Mouse (Mus musculus) kidney, postnatal 0 days (tissue): ENCODE data around the gene Tmem104. TPM values are rescaled to one million over a fixed set of nuclear protein-coding genes. Genes with fewer than 3 reads are reported as not detected.
A peak's percentile ranks its signal among the peaks of the same experiment; 100 is the strongest.

ENCODE experiments used
- ATAC-seq: fragments of 200-750 bp; cut with Nextera tagmentation; replicated peaks from 2 replicates; pipeline ENCODE4 v1.8.0; 2017; ENCODE audit warnings: low read depth, moderate number of reproducible peaks, moderate TSS enrichment, moderate library complexity; ENCODE audit not compliant: low FRiP score
- DNase-seq: peaks from one replicate; pipeline ENCODE4 v3.0.0-alpha.2; 2016; ENCODE audit warnings: low spot score
- H3K27ac ChIP-seq: fragments of 300-500 bp; sonication (generic); 2 replicates; pipeline ENCODE4 v1.5.1; 2014; ENCODE audit warnings: mild to moderate bottlenecking
- H3K27me3 ChIP-seq: fragments of 300-500 bp; sonication (generic); 2 replicates; pipeline ENCODE4 v1.6.1; 2014; ENCODE audit warnings: low read length, mixed read lengths; ENCODE audit not compliant: insufficient read depth
- H3K36me3 ChIP-seq: fragments of 300-500 bp; sonication (generic); 2 replicates; pipeline ENCODE4 v1.6.1; 2014; ENCODE audit warnings: low read length, mixed read lengths; ENCODE audit not compliant: insufficient read depth
- H3K4me1 ChIP-seq: fragments of 300-500 bp; sonication (generic); replicated peaks from 2 replicates; pipeline ENCODE4 v1.6.1; 2014; ENCODE audit warnings: antibody characterized with exemption, low read length, mixed read lengths; ENCODE audit not compliant: insufficient read depth
- H3K4me2 ChIP-seq: fragments of 300-500 bp; sonication (generic); 2 replicates; pipeline ENCODE4 v1.6.1; 2014; ENCODE audit warnings: mild to moderate bottlenecking, low read length, moderate library complexity, mixed read lengths
- H3K4me3 ChIP-seq: fragments of 300-500 bp; sonication (generic); replicated peaks from 2 replicates; pipeline ENCODE4 v1.5.1; 2014; ENCODE audit warnings: low read depth, low read length
- H3K9ac ChIP-seq: fragments of 300-500 bp; sonication (generic); 2 replicates; pipeline ENCODE4 v1.6.1; 2014; ENCODE audit warnings: low read depth, low read length
- H3K9me3 ChIP-seq: fragments of 300-500 bp; sonication (generic); replicated peaks from 2 replicates; pipeline ENCODE4 v1.6.1; 2016; ENCODE audit warnings: low read length, inconsistent platforms, mixed read lengths
- CTCF ChIP-seq: IDR thresholded peaks from 2 replicates; pipeline ENCODE4 v1.5.1; 2016; ENCODE audit warnings: antibody characterized with exemption, low read depth, mild to moderate bottlenecking, moderate library complexity
- WGBS: fragments of 180-500 bp; shearing (Covaris S2); extraction: QIAGEN DNeasy Blood & Tissue Kit; methylation state at CpG from one replicate; pipeline ENCODE4 v1.1.7; 2014; 5-methylcytosine and 5-hydroxymethylcytosine counted together
- polyA plus RNA-seq: library from polyadenylated mRNA; unstranded; fragments of >200 nt; fragmentation: Nextera tagmentation; extraction: Ambion mirVana; gene quantifications from 2 replicates; pipeline ENCODE4 v1.2.1, GENCODE M21; 2015

Gene Tmem104
- polyA plus RNA-seq, 1 experiment from 2014 or later = 12.0 TPM

- Histone ChIP-seq H3K4me1 (peaks cover 16% of the 10 kb centered on the region), H3K27ac (peak overlapping the region; percentile 88), H3K27me3 (no peaks in the 10 kb centered on the region), H3K9ac (peak overlapping the region; percentile 83), H3K4me2 (peak overlapping the region; percentile 82), H3K36me3 (0 out of 2 replicates have a peak, but pooled peaks cover 4% of the 10 kb centered on the region), H3K9me3 (no peaks in the 10 kb centered on the region), H3K4me3 (peak overlapping the region; percentile 81)
- WGBS = 0% methylated on average over 13 of the region's 14 CpGs
- DNase-seq (peak; percentile 86), ATAC-seq (0 out of 2 replicates have a peak, but pooled peaks have one; percentile 12)
- TF ChIP-seq CTCF = no peak
These were observed 22.8 kb upstream of the Tmem104 start for GRCm38 (mm10) chr11:115164341-115164975.

- Histone ChIP-seq H3K9ac (peak overlapping the region; percentile 83), H3K4me3 (peak overlapping the region; percentile 81), H3K27ac (peak overlapping the region; percentile 88), H3K9me3 (no peaks in the 10 kb centered on the region), H3K4me2 (peak overlapping the region; percentile 82), H3K27me3 (no peaks in the 10 kb centered on the region), H3K4me1 (peaks cover 16% of the 10 kb centered on the region), H3K36me3 (0 out of 2 replicates have a peak, but pooled peaks cover 4% of the 10 kb centered on the region)
- 0 out of 2 replicates have a peak, but pooled peaks have one; percentile 14 for ATAC-seq
- DNase-seq = peak; percentile 52
- no peak for TF ChIP-seq CTCF
- WGBS = 3% methylated on average over 9 of the region's 9 CpGs
These were observed 22.3 kb upstream of the Tmem104 start for GRCm38 (mm10) chr11:115164976-115165374.

DNA sequence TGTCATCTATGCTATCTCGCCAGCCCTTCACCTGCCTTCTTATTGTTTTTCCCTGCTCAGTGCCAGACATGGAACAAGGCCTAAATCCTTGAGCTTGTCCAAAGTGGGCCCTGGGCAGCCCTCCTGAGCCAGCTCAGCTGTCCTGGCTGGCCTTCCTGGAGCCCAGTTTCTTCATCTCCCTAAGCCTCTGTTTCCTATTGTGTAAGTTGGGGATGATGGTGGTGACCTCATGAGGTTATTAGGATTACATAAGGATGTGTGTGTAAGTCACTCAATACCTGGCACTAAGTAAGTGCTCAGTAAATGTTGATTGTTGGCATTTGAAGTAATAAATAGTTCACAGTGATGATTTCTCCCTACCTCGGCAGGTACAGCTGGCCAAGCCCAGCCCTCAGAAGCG, 20.5 kb upstream of the Tmem104 start:
- no peak for ATAC-seq
- no peak for DNase-seq
- Histone ChIP-seq H3K4me1 (peaks cover 24% of the 10 kb centered on the region), H3K9me3 (no peaks in the 10 kb centered on the region), H3K27ac (no peak overlapping the region), H3K9ac (no peak overlapping the region), H3K4me3 (no peak overlapping the region), H3K36me3 (0 out of 2 replicates have a peak, but pooled peaks cover 4% of the 10 kb centered on the region), H3K27me3 (no peaks in the 10 kb centered on the region), H3K4me2 (no peak overlapping the region)
- WGBS = 78% methylated on average over 3 of the region's 3 CpGs
- no peak for TF ChIP-seq CTCF

- Histone ChIP-seq H3K4me3 (no peak overlapping the region), H3K9ac (no peak overlapping the region), H3K27ac (no peak overlapping the region), H3K4me1 (peaks cover 30% of the 10 kb centered on the region), H3K4me2 (no peak overlapping the region), H3K36me3 (0 out of 2 replicates have a peak, but pooled peaks cover 4% of the 10 kb centered on the region), H3K27me3 (no peaks in the 10 kb centered on the region), H3K9me3 (no peaks in the 10 kb centered on the region)
- 55% methylated on average over 8 of the region's 8 CpGs for WGBS
- ATAC-seq (no peak), DNase-seq (no peak)
- TF ChIP-seq CTCF = no peak
These were observed 19.5 kb upstream of the Tmem104 start for GRCm38 (mm10) chr11:115167631-115168249.

- no peak for TF ChIP-seq CTCF
- H3K9me3 ChIP-seq = no peaks in the 10 kb centered on the region
- H3K36me3 ChIP-seq = 0 out of 2 replicates have a peak, but pooled peaks cover 4% of the 10 kb centered on the region
- H3K9ac ChIP-seq = no peak overlapping the region
- ATAC-seq (no peak), DNase-seq (no peak)
- H3K4me1 ChIP-seq = peaks cover 43% of the 10 kb centered on the region
- no peak overlapping the region for H3K27ac ChIP-seq
- H3K4me3 ChIP-seq = no peak overlapping the region
- H3K4me2 ChIP-seq = no peak overlapping the region
- whole genome bisulfite sequencing = 88% methylated on average over 4 of the region's 4 CpGs
- no peaks in the 10 kb centered on the region for H3K27me3 ChIP-seq
These were observed 17.9 kb upstream of the Tmem104 start for GRCm38 (mm10) chr11:115169430-115169829.

DNA sequence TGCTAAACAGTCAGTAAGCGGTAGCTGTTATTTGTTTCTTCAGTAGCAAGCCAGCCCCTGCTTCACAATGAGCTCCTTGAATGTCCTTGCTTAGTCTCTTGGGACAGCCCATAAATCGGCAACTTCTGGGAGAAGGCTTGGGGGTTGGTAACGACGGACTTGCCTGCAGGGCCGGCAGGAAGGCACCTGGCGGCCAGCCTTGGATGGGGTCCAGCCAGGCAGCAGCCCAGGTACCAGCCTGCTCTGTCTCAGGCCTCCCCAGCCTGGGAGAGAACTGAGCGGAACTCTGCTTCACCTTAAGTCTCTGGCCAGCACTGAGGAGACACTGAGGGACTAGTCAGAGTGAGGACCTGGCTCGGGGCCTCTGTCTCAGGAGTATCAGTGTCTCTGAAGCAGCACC, 16.2 kb upstream of the Tmem104 start:
- no peak for TF ChIP-seq CTCF
- Histone ChIP-seq H3K27ac (peak overlapping the region; percentile 28; the same call in 1 of the 2 replicates), H3K4me2 (no peak overlapping the region), H3K4me1 (peaks cover 45% of the 10 kb centered on the region), H3K27me3 (no peaks in the 10 kb centered on the region), H3K9ac (no peak overlapping the region), H3K4me3 (no peak overlapping the region), H3K36me3 (0 out of 2 replicates have a peak, but pooled peaks cover 4% of the 10 kb centered on the region), H3K9me3 (no peaks in the 10 kb centered on the region)
- 27% methylated on average over 8 of the region's 8 CpGs for WGBS
- no peak for DNase-seq
- no peak for ATAC-seq
